Mouse (Mus musculus) C2C12 (cell line): ENCODE measurements at regions not wholly inside any gene's neighbourhood (a gene's known extent, or its start where the extent isn't known, plus 50 kb on each side); places are given as distances from the start of the nearest gene placed in this dataset.

Experiments
- CTCF ChIP-seq: IDR thresholded peaks from one replicate; pipeline ENCODE4 v1.5.1; 2011; ENCODE audit not compliant: control insufficient read depth, insufficient read depth, insufficient read length
- MAX ChIP-seq: IDR thresholded peaks from one replicate; pipeline ENCODE4 v1.6.1; 2011; ENCODE audit warnings: mild to moderate bottlenecking, control low read depth

- TF ChIP-seq CTCF (no peak), MAX (no peak)
Observed at GRCm38 (mm10) chr9:101446316-101446715, 194.7 kb upstream of the Ppp2r3a start.
